Comparison of ENCODE assay signal across 7 mouse cellular contexts in the genomic region with DNA sequence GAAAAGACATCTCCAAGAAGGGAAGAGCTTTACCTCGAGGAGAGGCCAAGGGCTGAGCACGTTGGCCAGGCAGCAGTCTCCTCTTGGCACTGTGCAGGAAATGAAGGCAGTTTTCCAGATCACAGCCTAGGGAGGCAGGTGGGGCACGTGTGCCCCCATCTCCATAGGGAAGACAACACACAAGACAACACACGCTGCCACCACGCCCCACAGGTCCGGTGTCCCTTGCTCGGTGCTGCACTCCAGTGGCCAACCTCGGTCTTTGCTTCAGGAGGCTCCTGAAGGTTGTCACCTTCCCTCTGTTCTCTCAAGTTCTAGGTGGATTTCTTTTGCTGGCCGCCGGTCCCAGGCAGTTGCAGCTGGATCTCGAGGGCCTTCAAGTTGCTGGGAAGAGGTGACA. TPM values are rescaled to one million over a fixed set of nuclear protein-coding genes. Genes with fewer than 3 reads are reported as not detected.
DNase-seq lines count a peak whose midpoint lies in the region; TF ChIP-seq lines count a peak whose summit lies in the region.

Gene Ect2l, minus strand, starts transcription at position 165 of the 400 bp plus-strand sequence.

- H3K4me3 ChIP-seq in testis, adult 2 months (ENCODE audit: control insufficient read depth, low read depth, low read length), result no peak within 1 kb of the TSS
- no peak within 1 kb of the TSS for H3K4me3 ChIP-seq in heart, adult 2 months

- TF ChIP-seq POLR2A in testis, adult 2 months (IDR thresholded peaks at IDR 0.05; ENCODE audit: control insufficient read depth, low read depth, low read length), result no peak
- TF ChIP-seq POLR2A in heart, adult 2 months (IDR thresholded peaks at IDR 0.05; ENCODE audit: insufficient read depth, low read depth, low read length), result no peak

- H3K9ac ChIP-seq in heart, adult 2 months (ENCODE audit: low read depth, low read length), result no peak within 1 kb of the TSS

- TF ChIP-seq EP300 in heart, adult 2 months (IDR thresholded peaks at IDR 0.05; ENCODE audit: insufficient read depth, low read depth, low read length), result 0 out of 2 replicates have a peak, but pooled peaks have one; percentile 19

- no peaks in the 10 kb centered on the region for H3K36me3 ChIP-seq in testis, adult 2 months (ENCODE audit: control insufficient read depth, insufficient read depth, low read length)
- H3K36me3 ChIP-seq in heart, adult 2 months (ENCODE audit: control insufficient read depth, insufficient read depth, low read length), result no peaks in the 10 kb centered on the region; the same call in 1 of the 2 replicates
- H3K36me3 ChIP-seq in splenic B cell, adult 2 months (ENCODE audit: control insufficient read depth, insufficient read depth, low read length, poor library complexity, severe bottlenecking), result 0 out of 2 replicates have a peak, but pooled peaks cover 2% of the 10 kb centered on the region

- peaks cover 5% of the 10 kb centered on the region for H3K4me1 ChIP-seq in testis, adult 2 months (ENCODE audit: control insufficient read depth, insufficient read depth, low read length)
- H3K4me1 ChIP-seq in heart, adult 2 months (ENCODE audit: control insufficient read depth, insufficient read depth, low read length), result peaks cover 3% of the 10 kb centered on the region

- intact Hi-C loops in heart, adult 2 months (cut with DNase I), result no loop called here

- WGBS in heart, adult 2 months, result 6% methylated on average over 11 of the region's 11 CpGs

- H3K27ac ChIP-seq in testis, adult 2 months (ENCODE audit: control insufficient read depth, insufficient read depth, low read depth, low read length), result no peak within 1 kb of the TSS
- H3K27ac ChIP-seq in heart, adult 2 months, result no peak within 1 kb of the TSS

- no peaks in the 10 kb centered on the region for H3K27me3 ChIP-seq in testis, adult 2 months (ENCODE audit: control insufficient read depth, insufficient read depth, low read length)
- H3K27me3 ChIP-seq in heart, adult 2 months (ENCODE audit: control insufficient read depth, insufficient read depth, low read length), result no peaks in the 10 kb centered on the region
- no peaks in the 10 kb centered on the region for H3K27me3 ChIP-seq in splenic B cell, adult 2 months (ENCODE audit: control insufficient read depth, insufficient read depth, low read length, poor library complexity, severe bottlenecking)

- no peak for DNase-seq in testis, postnatal 14 days (ENCODE audit: low spot score)
- DNase-seq in brain, adult 2 months (ENCODE audit: low read depth, low spot score), result peak; percentile 61
- peak; percentile 33 to 42 for DNase-seq in heart, adult 2 months
- peak; percentile 42 for DNase-seq in kidney, adult 9 months
- peak; percentile 51 for DNase-seq in lung, postnatal 36 days
- peak; percentile 48 for DNase-seq in splenic B cell, adult 2 months (ENCODE audit: low read depth, low spot score)

- TF ChIP-seq CTCF in testis, adult 2 months (IDR thresholded peaks at IDR 0.05; ENCODE audit: control insufficient read depth, insufficient read depth, insufficient replicate concordance, low read depth, low read length), result peak; percentile 56; the same call in 1 of the 2 replicates
- TF ChIP-seq CTCF in heart, adult 2 months (IDR thresholded peaks at IDR 0.05), result peak; percentile 71

- H3K79me2 ChIP-seq in heart, adult 2 months (replicated peaks; ENCODE audit: control insufficient read depth, insufficient read depth, low read length), result no peaks in the 10 kb centered on the region

RNA-seq across cellular contexts. Expression of gene Ect2l, which starts in this region (rescaled TPM):
- 0.16 and 0.43 TPM in 2 replicates for polyA plus RNA-seq in testis, adult 2 months (2012; rRNA removed)
- total RNA-seq in heart, adult 2 months (2021), result not detected
- 0.20 and 0.29 TPM in 2 replicates for polyA plus RNA-seq in heart, adult 2 months (2012; rRNA removed)

Comparison
In these comparisons a context has a peak if more than half of its experiments do, and no peak if none do; other contexts are left out.
1. Peak in DNase-seq in heart, adult 2 months; RNA of the gene not detected or under 1 TPM.